Mouse (Mus musculus) layer of hippocampus, postnatal 10 days (tissue): Measurements from ENCODE around the gene Olfr167. TPM values are rescaled to one million over a fixed set of nuclear protein-coding genes. Genes with fewer than 3 reads are reported as not detected.
"Not testable (repeated sequence)": the region's sequence is repeated elsewhere in the genome, so short reads cannot be mapped to it uniquely, and the experiment has no call there.

ENCODE experiments used
- DNase-seq, 2 experiments: peaks; one replicate each; pipeline ENCODE4 v3.0.0; 2021; ENCODE audit warnings: low spot score in 2 of 2
- long read RNA-seq: library from polyadenylated mRNA; stranded (forward); transcript quantifications from one replicate; pipeline ENCODE4 v2.0.0, GENCODE M21; 2023
- total RNA-seq, 2 experiments: library from RNA; stranded (reverse); gene quantifications; 2 replicates each; pipeline ENCODE4 v1.2.3; 2021

Gene Olfr167
- total RNA-seq, result not detected
- long read RNA-seq, result 0 reads

- no peak for DNase-seq
Observed at GRCm38 (mm10) chr16:19522166-19522565, at the start of gene Olfr167. Gene Olfr167, minus strand, starts transcription at chr16:19522266.

GRCm38 (mm10) chr16:19571709-19572108, 49.6 kb upstream of the Olfr167 start, which contains the start of gene Olfr169:
Gene Olfr169, minus strand, starts transcription at chr16:19571809.
- not testable (repeated sequence) for DNase-seq

- DNase-seq, result not testable (repeated sequence)
Observed at GRCm38 (mm10) chr16:19553429-19553828, 31.4 kb upstream of the Olfr167 start.

DNA sequence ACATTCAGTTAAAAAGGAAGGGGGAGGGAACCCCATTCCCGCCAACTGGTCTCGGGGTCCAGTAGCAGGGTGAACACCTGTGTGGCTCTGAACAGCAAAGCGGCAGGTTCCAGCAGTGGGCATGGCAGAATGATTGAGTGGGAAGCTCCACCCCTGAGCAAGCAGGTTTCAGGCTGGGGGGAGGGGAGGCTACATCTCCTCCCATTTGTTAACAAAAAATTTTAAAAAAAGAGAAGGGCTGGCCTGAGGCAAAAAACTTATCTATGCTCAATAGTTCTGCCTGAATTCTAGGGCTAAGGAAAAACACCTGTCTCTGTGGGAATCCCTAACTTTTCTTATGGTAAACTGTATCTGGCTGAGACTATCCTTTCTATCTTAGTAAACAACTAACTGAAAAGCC, 30.2 kb upstream of the Olfr167 start:
- not testable (repeated sequence) for DNase-seq

DNA sequence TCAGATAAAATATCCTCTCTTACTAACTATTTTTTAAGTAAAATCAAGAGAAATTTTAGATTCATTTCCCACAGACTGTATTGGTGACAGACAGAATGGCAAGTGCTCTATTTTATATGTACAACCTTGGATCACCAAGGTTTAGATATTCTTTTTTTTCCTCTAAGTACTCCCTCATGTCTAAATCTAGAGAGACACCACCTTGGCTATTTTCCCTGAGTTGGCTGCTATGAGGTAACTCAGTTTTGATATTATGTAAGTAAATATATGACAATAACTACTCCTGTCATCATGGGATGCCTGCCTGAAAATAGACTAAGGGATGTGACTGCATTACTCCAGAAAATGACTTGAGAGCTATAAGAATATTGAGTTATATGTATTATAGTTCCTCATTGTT, 13.4 kb upstream of the Olfr167 start, which contains the start of gene Olfr168:
TSS of gene Olfr168 (minus strand) at position 101 of the 400 bp plus-strand sequence.
- no peak for DNase-seq

DNA sequence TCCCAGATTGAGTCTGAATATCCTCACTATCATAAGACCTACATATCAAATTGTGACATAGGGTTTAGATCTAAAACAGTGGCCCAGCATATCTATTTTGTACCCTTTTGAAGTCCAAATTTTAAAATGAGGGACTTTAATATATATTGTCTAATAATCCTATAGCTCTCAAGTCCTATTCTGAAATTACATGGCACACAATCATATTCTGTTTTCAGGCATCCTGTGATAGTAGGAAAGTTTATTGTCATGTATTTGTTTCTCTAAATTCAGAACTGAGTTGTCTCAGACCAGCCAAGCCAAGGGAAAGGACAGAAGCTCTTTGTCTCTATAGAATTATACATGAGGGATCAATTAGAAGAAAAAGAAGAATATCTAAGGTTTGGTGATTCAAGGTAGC, 38.7 kb downstream of the Olfr167 start, which contains the start of gene Olfr166:
TSS of gene Olfr166 (plus strand) at position 301 of the 400 bp plus-strand sequence.
- DNase-seq, result no peak

DNA sequence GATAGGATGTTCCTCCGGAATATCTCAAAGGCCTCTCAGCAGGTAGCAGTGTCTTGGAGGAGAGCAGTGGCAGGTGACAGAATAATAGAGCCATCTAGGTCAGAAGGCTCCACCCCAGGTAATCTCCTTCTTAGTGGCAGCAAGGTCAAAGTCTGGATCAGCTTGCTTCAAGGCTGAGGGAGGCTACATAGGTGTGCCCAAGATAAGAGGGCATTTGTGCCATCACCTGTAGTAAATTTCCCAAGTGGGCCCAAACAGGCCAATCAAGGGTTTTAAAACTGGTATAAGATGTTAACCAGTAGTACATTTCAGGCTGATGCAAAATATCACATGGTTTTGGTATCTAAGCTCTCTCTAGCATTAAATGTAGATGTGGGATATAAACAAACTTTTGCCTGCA, 57.7 kb downstream of the Olfr167 start:
- no peak for DNase-seq

Other genes with a start within 250 kb of the Olfr167 start
- gene Olfr164, start 208.2 kb downstream of the Olfr167 start, total RNA-seq, result not detected
- gene Olfr165, start 99.1 kb downstream of the Olfr167 start, total RNA-seq, result not detected
- gene Olfr166, start 38.6 kb downstream of the Olfr167 start, total RNA-seq, result not detected
- not detected for gene Olfr168, start 13.3 kb upstream of the Olfr167 start, total RNA-seq
- not detected for gene Olfr169, start 49.5 kb upstream of the Olfr167 start, total RNA-seq
- gene Olfr170, start 89.6 kb upstream of the Olfr167 start, total RNA-seq, result not detected
- not detected for gene Olfr171, start 107.7 kb upstream of the Olfr167 start, total RNA-seq
- gene Lamp3, start 184.1 kb upstream of the Olfr167 start, total RNA-seq, result not detected
- gene B3gnt5, start 237.9 kb upstream of the Olfr167 start, total RNA-seq, result 1 to 10 TPM; 4.7 to 5.3 TPM